Mouse (Mus musculus) bone marrow, adult 2 months (tissue): Measurements from ENCODE around the gene Pmvk.

Experiments
- CTCF ChIP-seq: fragments of 200-500 bp; IDR thresholded peaks from 2 replicates; pipeline ENCODE4 v1.5.1; 2011; ENCODE audit warnings: low read length, control low read depth; ENCODE audit not compliant: control insufficient read depth, insufficient read depth
- POLR2A ChIP-seq: fragments of 200-500 bp; IDR thresholded peaks from 2 replicates; pipeline ENCODE4 v1.6.1; 2011; ENCODE audit warnings: low read depth, mild to moderate bottlenecking, control low read depth, low read length, borderline replicate concordance; ENCODE audit not compliant: control insufficient read depth

DNA sequence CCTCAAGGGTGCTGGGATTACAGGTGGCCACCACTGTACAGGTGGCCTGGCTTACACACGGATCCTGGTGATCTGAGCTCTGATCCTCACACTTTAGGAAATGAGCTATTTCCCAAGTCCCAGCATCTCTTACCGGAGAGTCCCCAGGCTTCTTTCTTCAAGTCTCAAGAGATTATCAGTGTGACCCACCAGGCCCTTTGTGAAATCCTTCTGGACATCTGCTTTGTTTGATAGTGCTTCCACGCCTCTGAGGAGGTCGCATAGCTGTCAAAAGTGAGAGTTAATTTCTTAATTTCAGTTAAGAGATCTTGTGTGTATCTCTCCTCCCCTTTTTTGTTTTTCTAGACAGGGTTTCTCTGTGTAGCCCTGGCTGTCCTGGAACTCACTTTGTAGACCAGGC, 28.5 kb upstream of the Pmvk start:
- no peak for TF ChIP-seq CTCF
- TF ChIP-seq POLR2A = no peak
